Mouse (Mus musculus): ENCODE results near the gene Tmem51.
A peak's percentile ranks its signal among the peaks of the same experiment; 100 is the strongest.

Gene Tmem51

GRCm38 (mm10) chr4:142081631-142082283, 2.3 kb downstream of the Tmem51 start:
- no peak for DNase-seq (ENCODE audit: low read depth, low spot score)

- DNase-seq (ENCODE audit: low read depth, low spot score), result no peak
These were observed 3.0 kb downstream of the Tmem51 start for GRCm38 (mm10) chr4:142080901-142081630.

GRCm38 (mm10) chr4:142080487-142080767, 3.7 kb downstream of the Tmem51 start:
- DNase-seq (ENCODE audit: low read depth, low spot score), result no peak

- DNase-seq (ENCODE audit: low read depth, low spot score), result peak; percentile 50
These were observed 4.2 kb downstream of the Tmem51 start for GRCm38 (mm10) chr4:142079629-142080486.

GRCm38 (mm10) chr4:142077572-142078271, 6.4 kb downstream of the Tmem51 start:
- peak; percentile 79 for DNase-seq (ENCODE audit: low read depth, low spot score)

- no peak for DNase-seq (ENCODE audit: low read depth, low spot score)
These were observed 7.2 kb downstream of the Tmem51 start for GRCm38 (mm10) chr4:142076883-142077282.

GRCm38 (mm10) chr4:142075931-142076330, 8.2 kb downstream of the Tmem51 start:
- DNase-seq (ENCODE audit: low read depth, low spot score), result peak; percentile 41

GRCm38 (mm10) chr4:142074060-142074732, 9.9 kb downstream of the Tmem51 start:
- DNase-seq (ENCODE audit: low read depth, low spot score), result peak; percentile 81

GRCm38 (mm10) chr4:142071243-142071991, 12.7 kb downstream of the Tmem51 start:
- no peak for DNase-seq (ENCODE audit: low read depth, low spot score)

- DNase-seq (ENCODE audit: low read depth, low spot score), result no peak
These were observed 13.3 kb downstream of the Tmem51 start for GRCm38 (mm10) chr4:142070840-142071239.

GRCm38 (mm10) chr4:142068899-142069812, 14.9 kb downstream of the Tmem51 start:
- DNase-seq (ENCODE audit: low read depth, low spot score), result no peak

- no peak for DNase-seq (ENCODE audit: low read depth, low spot score)
These were observed 17.5 kb downstream of the Tmem51 start for GRCm38 (mm10) chr4:142066576-142066975.

- no peak for DNase-seq (ENCODE audit: low read depth, low spot score)
These were observed 18.3 kb downstream of the Tmem51 start for GRCm38 (mm10) chr4:142065835-142066234.

- no peak for DNase-seq (ENCODE audit: low read depth, low spot score)
These were observed 18.8 kb downstream of the Tmem51 start for GRCm38 (mm10) chr4:142065270-142065669.

- DNase-seq (ENCODE audit: low read depth, low spot score), result no peak
These were observed 19.4 kb downstream of the Tmem51 start for GRCm38 (mm10) chr4:142064582-142065228.

- no peak for DNase-seq (ENCODE audit: low read depth, low spot score)
These were observed 21.0 kb downstream of the Tmem51 start for GRCm38 (mm10) chr4:142063057-142063534.

- no peak for DNase-seq (ENCODE audit: low read depth, low spot score)
These were observed 22.4 kb downstream of the Tmem51 start for GRCm38 (mm10) chr4:142061485-142062240.

Data from A20 (cell line).